9 mouse cellular contexts compared by ENCODE assay signal in genomic region chr1:120963477-120964178, GRCm38 (mm10).
DNase-seq lines count a peak whose midpoint lies in the region; ATAC-seq and TF ChIP-seq lines count a peak whose summit lies in the region.
"Had no signal": no experiment of that assay in that cellular context is flagged by ENCODE, and none has a peak within 500 bp of the region (broad histone marks: within the 10 kb centered on the region; RNA-seq: fewer than 3 reads in every experiment).

No protein-coding gene starts in this region.

- no peaks in the 10 kb centered on the region for H3K4me1 ChIP-seq in heart, embryonic 12.5 days (replicated peaks)
- H3K4me1 ChIP-seq in heart, adult 2 months (ENCODE audit: control insufficient read depth, insufficient read depth, low read length): no peaks in the 10 kb centered on the region
- no peaks in the 10 kb centered on the region for H3K4me1 ChIP-seq in hindbrain, embryonic 12.5 days
- peaks cover 3% of the 10 kb centered on the region; the same call in 1 of the 2 replicates for H3K4me1 ChIP-seq in midbrain, embryonic 16.5 days (ENCODE audit: control insufficient read depth, insufficient read depth, low read length)

- H3K79me2 ChIP-seq in heart, adult 2 months (replicated peaks; ENCODE audit: control insufficient read depth, insufficient read depth, low read length): no peaks in the 10 kb centered on the region

- H3K9me3 ChIP-seq in heart, embryonic 12.5 days (replicated peaks): no peaks in the 10 kb centered on the region
- no peaks in the 10 kb centered on the region for H3K9me3 ChIP-seq in hindbrain, embryonic 12.5 days (replicated peaks)
- H3K9me3 ChIP-seq in midbrain, embryonic 16.5 days (replicated peaks; ENCODE audit: control insufficient read depth, low read length, poor library complexity, severe bottlenecking): no peaks in the 10 kb centered on the region

- 29% methylated on average over 14 of the region's 14 CpGs for WGBS in heart, embryonic 12.5 days
- WGBS in heart, adult 2 months: 31% methylated on average over 14 of the region's 14 CpGs
- WGBS in hindbrain, embryonic 12.5 days: 33% methylated on average over 14 of the region's 14 CpGs
- 25% methylated on average over 14 of the region's 14 CpGs for WGBS in midbrain, embryonic 16.5 days

- no peaks in the 10 kb centered on the region; the same call in 1 of the 2 replicates for H3K27me3 ChIP-seq in heart, embryonic 12.5 days (replicated peaks)
- no peaks in the 10 kb centered on the region for H3K27me3 ChIP-seq in heart, adult 2 months (ENCODE audit: control insufficient read depth, insufficient read depth, low read length)
- 0 out of 2 replicates have a peak, but pooled peaks cover 3% of the 10 kb centered on the region for H3K27me3 ChIP-seq in hindbrain, embryonic 12.5 days
- H3K27me3 ChIP-seq in midbrain, embryonic 16.5 days (ENCODE audit: control insufficient read depth, insufficient read depth, low read depth, low read length): 0 out of 2 replicates have a peak, but pooled peaks cover 5% of the 10 kb centered on the region
- H3K27me3 ChIP-seq: CH12.LX had no signal

- 0 out of 2 replicates have a peak, but pooled peaks have one; percentile 61 for ATAC-seq in heart, embryonic 12.5 days (ENCODE audit: insufficient number of reproducible peaks, low FRiP score)
- peak; percentile 86 for ATAC-seq in hindbrain, embryonic 12.5 days (ENCODE audit: low FRiP score)
- ATAC-seq in midbrain, embryonic 16.5 days: peak; percentile 75

- peak overlapping the region; percentile 67 for H3K4me2 ChIP-seq in heart, embryonic 12.5 days
- peak overlapping the region; percentile 47 for H3K4me2 ChIP-seq in hindbrain, embryonic 12.5 days (replicated peaks)
- peak overlapping the region; percentile 50 for H3K4me2 ChIP-seq in midbrain, embryonic 16.5 days (ENCODE audit: low read length)

- no peak for TF ChIP-seq POLR2A in heart, adult 2 months (IDR thresholded peaks at IDR 0.05; ENCODE audit: insufficient read depth, low read depth, low read length)

- peak overlapping the region; percentile 41 for H3K9ac ChIP-seq in heart, embryonic 12.5 days
- no peak overlapping the region for H3K9ac ChIP-seq in heart, adult 2 months (ENCODE audit: low read depth, low read length)
- H3K9ac ChIP-seq in hindbrain, embryonic 12.5 days: no peak overlapping the region
- peak overlapping the region; percentile 33; the same call in 1 of the 2 replicates for H3K9ac ChIP-seq in midbrain, embryonic 16.5 days (ENCODE audit: low read depth, low read length)

- no peak for TF ChIP-seq CTCF in heart, adult 2 months (IDR thresholded peaks at IDR 0.05)

- peak overlapping the region; percentile 38 for H3K4me3 ChIP-seq in heart, embryonic 12.5 days
- no peak overlapping the region; the same call in 1 of the 2 replicates for H3K4me3 ChIP-seq in heart, adult 2 months
- H3K4me3 ChIP-seq in hindbrain, embryonic 12.5 days: peak overlapping the region; percentile 16
- H3K4me3 ChIP-seq in midbrain, embryonic 16.5 days (ENCODE audit: low read depth, low read length): peak overlapping the region; percentile 22

- H3K36me3 ChIP-seq in heart, embryonic 12.5 days: no peaks in the 10 kb centered on the region
- H3K36me3 ChIP-seq in heart, adult 2 months (ENCODE audit: control insufficient read depth, insufficient read depth, low read length): no peaks in the 10 kb centered on the region
- H3K36me3 ChIP-seq in hindbrain, embryonic 12.5 days: no peaks in the 10 kb centered on the region
- no peaks in the 10 kb centered on the region for H3K36me3 ChIP-seq in midbrain, embryonic 16.5 days (ENCODE audit: control insufficient read depth, insufficient read depth, low read length)

- no peak for DNase-seq in heart, adult 2 months
- DNase-seq in embryo, embryonic 11 days: peak; percentile 65
- no peak for DNase-seq in cerebellum, postnatal 4 days (ENCODE audit: low spot score in 2 of 2)
- DNase-seq in yolk sac, embryonic 10.5 days (ENCODE audit: low spot score): no peak
- DNase-seq in spleen, postnatal 4 days (ENCODE audit: low spot score in 2 of 2): no peak

- TF ChIP-seq EP300 in heart, adult 2 months (IDR thresholded peaks at IDR 0.05; ENCODE audit: insufficient read depth, low read depth, low read length): no peak

- intact Hi-C loops in heart, adult 2 months (cut with DNase I): no loop called here

- H3K27ac ChIP-seq in heart, embryonic 12.5 days (ENCODE audit: poor library complexity, severe bottlenecking): no peak overlapping the region
- no peak overlapping the region for H3K27ac ChIP-seq in heart, adult 2 months
- H3K27ac ChIP-seq in hindbrain, embryonic 12.5 days: no peak overlapping the region
- H3K27ac ChIP-seq in midbrain, embryonic 16.5 days (ENCODE audit: low read length): no peak overlapping the region

Comparison
In these comparisons a context has a peak if more than half of its experiments do, and no peak if none do; other contexts are left out.
1. H3K9ac ChIP-seq: peak in heart, embryonic 12.5 days (single experiment) and midbrain, embryonic 16.5 days (single experiment); none in heart, adult 2 months (single experiment) and hindbrain, embryonic 12.5 days (single experiment).
2. Peak in every context shown above with its lines, with median percentiles within 50 percentile points of each other: ATAC-seq and H3K4me2 ChIP-seq.